Mouse (Mus musculus) hindbrain, embryonic 15.5 days (tissue): ENCODE measurements around the gene Actr3. TPM values are rescaled to one million over a fixed set of nuclear protein-coding genes. Genes with fewer than 3 reads are reported as not detected.
"Not testable (repeated sequence)": the region's sequence is repeated elsewhere in the genome, so short reads cannot be mapped to it uniquely, and the experiment has no call there.

Experiments used
- ATAC-seq: fragments of 200-750 bp; cut with Nextera tagmentation; 2 replicates; pipeline ENCODE4 v1.8.0; 2017; ENCODE audit warnings: low read depth, moderate number of reproducible peaks, moderate TSS enrichment; ENCODE audit not compliant: low FRiP score
- H3K27ac ChIP-seq: fragments of 300-500 bp; sonication (generic); replicated peaks from 2 replicates; pipeline ENCODE4 v1.5.1; 2015; ENCODE audit warnings: mild to moderate bottlenecking, inconsistent platforms
- H3K27me3 ChIP-seq: fragments of 300-500 bp; sonication (generic); 2 replicates; pipeline ENCODE4 v1.6.1; 2015; ENCODE audit warnings: control low read depth, inconsistent platforms
- H3K36me3 ChIP-seq: fragments of 300-500 bp; sonication (generic); 2 replicates; pipeline ENCODE4 v1.6.1; 2015; ENCODE audit warnings: control low read depth, inconsistent platforms
- H3K4me1 ChIP-seq: fragments of 300-500 bp; sonication (generic); replicated peaks from 2 replicates; pipeline ENCODE4 v1.6.1; 2015; ENCODE audit warnings: control low read depth, inconsistent platforms
- H3K4me2 ChIP-seq: fragments of 300-500 bp; sonication (generic); 2 replicates; pipeline ENCODE4 v1.6.1; 2015; ENCODE audit warnings: moderate library complexity, mild to moderate bottlenecking, inconsistent platforms
- H3K4me3 ChIP-seq: fragments of 300-500 bp; sonication (generic); 2 replicates; pipeline ENCODE4 v1.5.1; 2015; ENCODE audit warnings: mild to moderate bottlenecking, inconsistent platforms
- H3K9ac ChIP-seq: fragments of 300-500 bp; sonication (generic); 2 replicates; pipeline ENCODE4 v1.6.1; 2015; ENCODE audit warnings: inconsistent platforms
- H3K9me3 ChIP-seq: fragments of 300-500 bp; sonication (generic); 2 replicates; pipeline ENCODE4 v1.6.1; 2016; ENCODE audit warnings: control low read depth, inconsistent platforms
- WGBS: fragments of 180-500 bp; shearing (Covaris S2); methylation state at CpG from one replicate; pipeline ENCODE4 v1.1.7; 2015; 5-methylcytosine and 5-hydroxymethylcytosine counted together
- polyA plus RNA-seq: library from polyadenylated mRNA; unstranded; fragments of >200 nt; fragmentation: Nextera tagmentation; extraction: Ambion mirVana; gene quantifications from 2 replicates; pipeline ENCODE4 v1.2.1, GENCODE M21; 2015

Gene Actr3
- polyA plus RNA-seq, 1 experiment from 2014 or later, result 234 TPM

DNA sequence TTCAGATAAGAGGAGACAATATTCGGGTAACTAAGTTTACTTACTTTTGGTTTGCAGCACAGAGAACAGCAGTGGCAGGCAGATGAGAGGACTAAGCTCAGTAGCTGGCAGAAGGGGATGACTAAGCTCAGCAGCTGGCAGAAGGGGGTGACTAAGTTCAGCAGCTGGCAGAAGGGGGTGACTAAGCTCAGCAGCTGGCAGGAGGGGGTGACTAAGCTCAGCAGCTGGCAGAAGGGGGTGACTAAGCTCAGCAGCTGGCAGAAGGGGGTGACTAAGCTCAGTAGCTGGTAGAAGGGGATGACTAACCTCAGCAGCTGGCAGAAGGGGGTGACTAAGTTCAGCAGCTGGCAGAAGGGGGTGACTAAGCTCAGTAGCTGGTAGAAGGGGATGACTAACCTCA is 45.9 kb downstream of the Actr3 start:
- H3K4me2 ChIP-seq, H3K9me3 ChIP-seq, H3K36me3 ChIP-seq, H3K27me3 ChIP-seq, H3K9ac ChIP-seq, ATAC-seq, H3K4me1 ChIP-seq, H3K4me3 ChIP-seq, H3K27ac ChIP-seq: not testable (repeated sequence)
- 92% methylated on average over 1 of the region's 1 CpGs for WGBS

DNA sequence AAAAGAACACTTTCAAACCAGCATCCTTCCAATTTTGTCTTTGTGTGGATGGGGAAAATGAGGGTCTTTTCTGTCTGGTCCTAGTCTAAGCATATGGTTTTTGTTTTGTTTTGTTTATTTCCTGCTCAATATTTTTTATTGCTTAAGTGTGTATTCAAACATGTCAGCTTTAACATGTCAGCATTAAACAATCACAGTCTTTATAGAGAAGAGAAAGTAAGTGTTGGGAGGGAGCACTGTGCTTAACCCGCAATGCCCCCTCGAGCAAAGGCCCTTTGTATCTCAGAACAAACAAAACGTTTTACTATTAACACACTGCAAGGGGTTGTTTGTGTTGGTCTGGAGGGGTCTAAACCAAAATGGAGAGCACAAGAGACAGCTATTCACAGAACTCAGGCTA is 47.2 kb downstream of the Actr3 start:
- 25% methylated on average over 3 of the region's 3 CpGs for WGBS
- Histone ChIP-seq H3K27me3 (no peaks in the 10 kb centered on the region), H3K27ac (no peak overlapping the region), H3K4me3 (no peak overlapping the region), H3K4me1 (no peaks in the 10 kb centered on the region), H3K36me3 (peaks cover 8% of the 10 kb centered on the region; the same call in 1 of the 2 replicates), H3K4me2 (no peak overlapping the region), H3K9me3 (no peaks in the 10 kb centered on the region), H3K9ac (no peak overlapping the region)
- no peak for ATAC-seq

DNA sequence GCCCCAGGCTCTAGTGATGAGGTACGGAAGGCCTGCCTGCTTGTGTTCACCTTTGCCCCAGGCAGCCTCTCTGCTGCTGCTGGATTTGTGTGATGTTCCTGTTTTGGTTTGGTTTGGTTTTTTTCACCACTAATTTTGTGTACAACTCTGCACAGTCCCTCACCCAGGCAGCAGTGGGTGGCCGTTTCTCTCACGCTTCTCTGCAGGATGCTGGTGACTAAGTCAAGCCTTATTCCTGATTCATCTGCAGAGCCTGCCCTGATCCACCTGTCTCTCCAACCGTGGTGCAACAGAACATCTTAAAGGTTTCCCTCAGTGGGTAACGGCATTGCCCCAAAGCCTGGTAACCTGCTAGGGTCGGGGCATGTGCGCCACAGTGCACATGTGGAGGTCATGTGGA is 49.3 kb downstream of the Actr3 start:
- H3K4me2 ChIP-seq, result no peak overlapping the region
- H3K4me1 ChIP-seq, result no peaks in the 10 kb centered on the region
- H3K9me3 ChIP-seq, result no peaks in the 10 kb centered on the region
- H3K36me3 ChIP-seq, result no peaks in the 10 kb centered on the region
- H3K27me3 ChIP-seq, result no peaks in the 10 kb centered on the region
- H3K4me3 ChIP-seq, result no peak overlapping the region
- H3K27ac ChIP-seq, result no peak overlapping the region
- H3K9ac ChIP-seq, result no peak overlapping the region
- WGBS, result 78% methylated on average over 7 of the region's 7 CpGs
- no peak for ATAC-seq

DNA sequence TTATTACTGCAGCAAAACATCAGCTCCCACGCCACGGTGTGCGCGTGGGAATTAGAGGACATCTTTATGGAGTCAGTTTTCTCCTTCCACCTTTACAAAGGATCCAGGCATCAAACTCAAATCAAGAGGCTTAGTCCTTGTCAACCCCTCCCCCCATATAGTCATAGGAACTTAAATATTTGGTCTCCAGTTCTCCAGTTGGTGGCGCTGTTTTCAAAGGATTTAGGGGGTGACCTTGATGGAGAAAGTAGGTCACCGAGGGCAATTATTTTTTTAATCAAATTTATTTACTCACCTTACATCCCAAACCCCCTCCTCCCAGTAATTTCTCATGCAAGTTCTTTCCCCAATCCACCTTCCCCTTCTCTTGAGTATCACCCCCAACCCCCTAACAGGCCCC is 52.9 kb downstream of the Actr3 start:
- no peak overlapping the region for H3K27ac ChIP-seq
- 62% methylated on average over 6 of the region's 6 CpGs for WGBS
- ATAC-seq, result no peak
- no peak overlapping the region for H3K4me3 ChIP-seq
- no peak overlapping the region for H3K9ac ChIP-seq
- no peak overlapping the region for H3K4me2 ChIP-seq
- H3K4me1 ChIP-seq, result 0 out of 2 replicates have a peak, but pooled peaks cover 6% of the 10 kb centered on the region
- no peaks in the 10 kb centered on the region for H3K9me3 ChIP-seq
- no peaks in the 10 kb centered on the region for H3K27me3 ChIP-seq
- H3K36me3 ChIP-seq, result no peaks in the 10 kb centered on the region

DNA sequence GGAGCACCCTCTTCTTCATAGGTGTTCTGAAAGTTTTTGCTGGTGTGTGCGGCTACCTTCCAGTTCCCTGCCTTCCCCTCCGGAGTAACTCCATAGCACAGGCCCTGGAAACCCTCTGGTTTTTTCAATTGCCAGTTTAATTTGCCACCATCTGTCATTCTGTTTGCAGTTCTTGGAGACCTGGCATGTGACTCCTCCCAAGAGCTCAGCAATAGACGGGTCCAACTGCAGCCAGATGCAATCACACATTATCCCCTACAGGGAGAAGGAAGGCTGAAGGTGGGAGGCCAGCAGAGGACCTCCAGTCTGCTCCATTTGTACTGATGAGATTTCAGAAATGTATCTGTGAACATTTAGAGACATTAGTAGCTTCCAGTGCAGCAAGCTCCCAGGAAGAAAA is 56.6 kb downstream of the Actr3 start:
- Histone ChIP-seq H3K4me3 (no peak overlapping the region), H3K9ac (no peak overlapping the region), H3K9me3 (no peaks in the 10 kb centered on the region), H3K36me3 (no peaks in the 10 kb centered on the region), H3K27me3 (no peaks in the 10 kb centered on the region), H3K4me1 (0 out of 2 replicates have a peak, but pooled peaks cover 6% of the 10 kb centered on the region), H3K27ac (no peak overlapping the region), H3K4me2 (no peak overlapping the region)
- no peak for ATAC-seq
- WGBS, result 48% methylated on average over 3 of the region's 3 CpGs

DNA sequence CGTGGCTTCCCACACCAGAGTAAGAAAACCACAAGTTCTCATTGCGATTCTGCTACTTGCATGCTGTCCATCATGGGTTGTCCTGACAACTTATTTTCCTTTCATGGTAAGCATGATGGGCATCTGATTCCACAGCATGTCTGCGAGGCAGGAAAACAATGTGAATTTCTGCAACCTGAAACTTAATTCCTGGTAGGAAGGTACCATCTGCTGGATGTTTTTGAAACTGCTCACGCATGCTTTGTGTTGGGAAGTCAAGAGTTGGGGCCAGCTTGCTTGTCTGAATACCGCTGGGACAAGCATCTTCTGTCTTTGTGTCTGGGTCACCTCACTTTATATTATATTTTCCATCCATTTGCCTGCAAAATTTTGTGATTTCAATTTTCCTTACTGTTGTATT is 62.7 kb downstream of the Actr3 start:
- WGBS, result 63% methylated on average over 5 of the region's 5 CpGs
- Histone ChIP-seq H3K27ac (no peak overlapping the region), H3K9me3 (no peaks in the 10 kb centered on the region), H3K4me2 (no peak overlapping the region), H3K36me3 (no peaks in the 10 kb centered on the region), H3K9ac (no peak overlapping the region), H3K27me3 (no peaks in the 10 kb centered on the region), H3K4me3 (no peak overlapping the region), H3K4me1 (no peaks in the 10 kb centered on the region)
- 0 out of 2 replicates have a peak, but pooled peaks have one; percentile 46 for ATAC-seq

DNA sequence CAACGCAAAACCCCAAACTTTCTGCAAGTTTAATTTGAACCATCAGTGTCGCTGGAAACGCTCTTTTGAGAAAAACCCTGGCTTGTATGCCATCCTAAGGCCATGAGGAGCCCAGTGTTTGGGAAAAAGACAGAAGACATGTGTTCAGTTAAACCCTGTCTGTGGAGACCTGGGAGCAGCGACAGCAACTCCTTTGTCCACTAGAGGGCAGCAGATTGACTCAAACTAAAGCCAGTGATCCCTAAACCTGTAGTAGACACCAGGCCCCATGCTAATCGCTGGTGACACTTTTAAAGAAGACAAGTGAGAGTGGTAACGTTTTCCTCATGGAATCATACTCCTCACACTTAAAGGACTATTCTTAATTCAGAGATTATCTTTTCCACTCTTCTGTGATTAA is 64.7 kb downstream of the Actr3 start:
- Histone ChIP-seq H3K9ac (no peak overlapping the region), H3K4me2 (no peak overlapping the region), H3K4me1 (no peaks in the 10 kb centered on the region), H3K4me3 (no peak overlapping the region), H3K9me3 (no peaks in the 10 kb centered on the region), H3K27ac (no peak overlapping the region), H3K27me3 (no peaks in the 10 kb centered on the region), H3K36me3 (no peaks in the 10 kb centered on the region)
- no peak for ATAC-seq
- 33% methylated on average over 6 of the region's 6 CpGs for WGBS

DNA sequence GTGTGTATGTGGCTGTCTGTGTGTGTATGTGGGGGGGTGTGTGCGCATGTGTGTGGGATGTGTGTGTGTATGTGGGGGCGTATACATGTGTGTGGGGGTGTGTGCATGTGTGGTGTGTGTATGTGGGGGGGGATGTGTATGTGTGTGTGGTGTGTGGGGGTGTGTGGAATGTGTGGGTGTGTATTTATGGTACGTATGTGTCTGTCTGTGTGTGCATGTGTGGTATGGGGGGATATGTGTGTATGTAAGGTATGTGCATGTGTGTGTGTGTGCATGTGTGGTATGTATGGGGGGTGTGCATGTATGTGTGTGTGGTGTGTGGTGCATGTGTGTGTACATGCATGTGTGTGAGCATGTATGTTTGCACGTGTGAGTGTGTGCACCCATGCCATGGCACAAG is 70.0 kb downstream of the Actr3 start:
- Histone ChIP-seq H3K4me1 (no peaks in the 10 kb centered on the region), H3K27me3 (no peaks in the 10 kb centered on the region), H3K27ac (no peak overlapping the region), H3K9me3 (no peaks in the 10 kb centered on the region), H3K4me2 (no peak overlapping the region), H3K4me3 (no peak overlapping the region), H3K36me3 (no peaks in the 10 kb centered on the region), H3K9ac (no peak overlapping the region)
- WGBS, result 94% methylated on average over 4 of the region's 4 CpGs
- ATAC-seq, result no peak

DNA sequence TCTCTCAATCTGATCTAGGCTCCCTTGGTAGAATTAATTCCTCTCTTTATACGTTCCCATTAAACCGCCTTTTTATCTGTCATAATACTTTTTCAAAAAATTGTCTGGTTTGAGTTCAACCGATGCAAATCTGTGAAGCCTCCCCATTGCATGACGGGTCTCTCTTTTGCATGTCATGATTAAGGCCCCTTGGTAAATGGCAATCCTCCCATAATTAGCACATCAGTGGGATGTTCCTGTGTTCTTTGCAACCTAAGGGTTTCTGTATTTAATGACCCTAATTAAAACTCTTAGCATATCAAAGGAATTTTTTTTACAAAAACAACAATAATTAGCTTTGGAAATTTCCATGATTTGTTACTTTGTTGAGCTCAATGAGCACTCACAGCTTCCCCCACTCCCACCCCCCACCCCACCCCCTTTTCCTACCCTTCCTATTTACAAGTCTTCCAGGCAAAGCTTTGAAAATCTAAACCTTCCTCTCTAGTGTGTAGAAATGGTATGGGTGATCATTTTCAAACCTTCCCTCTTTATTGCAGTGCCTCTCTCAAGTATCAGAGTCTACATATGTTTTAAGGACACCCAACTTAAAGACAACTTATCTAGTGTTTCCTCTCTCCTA is 84.0 kb downstream of the Actr3 start:
- 89% methylated on average over 4 of the region's 4 CpGs for WGBS
- Histone ChIP-seq H3K4me2 (no peak overlapping the region), H3K9ac (no peak overlapping the region), H3K27ac (no peak overlapping the region), H3K9me3 (no peaks in the 10 kb centered on the region), H3K4me3 (no peak overlapping the region), H3K4me1 (no peaks in the 10 kb centered on the region), H3K27me3 (no peaks in the 10 kb centered on the region), H3K36me3 (no peaks in the 10 kb centered on the region)
- no peak for ATAC-seq

DNA sequence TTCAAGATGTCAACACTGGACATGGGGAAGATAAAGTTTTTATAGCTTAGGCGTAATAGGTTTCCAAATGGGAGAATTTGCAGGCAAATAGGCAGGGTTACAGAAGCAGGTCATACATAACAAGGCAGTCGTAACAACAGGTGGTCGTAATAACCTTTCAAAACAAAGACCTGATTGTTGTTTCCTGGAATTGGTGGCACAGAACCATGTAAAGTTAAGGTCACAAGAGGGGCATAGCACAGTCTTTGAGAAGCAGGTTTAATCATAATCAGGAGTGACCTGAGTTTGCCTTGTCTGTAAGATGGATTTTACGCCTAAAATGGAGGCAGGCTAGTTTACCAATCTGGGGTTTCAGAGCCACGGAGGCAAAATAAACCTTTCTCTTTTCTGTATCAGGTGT is 84.7 kb downstream of the Actr3 start:
- Histone ChIP-seq H3K27ac (no peak overlapping the region), H3K9me3 (no peaks in the 10 kb centered on the region), H3K4me1 (no peaks in the 10 kb centered on the region), H3K4me2 (no peak overlapping the region), H3K36me3 (no peaks in the 10 kb centered on the region), H3K4me3 (no peak overlapping the region), H3K9ac (no peak overlapping the region), H3K27me3 (no peaks in the 10 kb centered on the region)
- no peak for ATAC-seq
- 89% methylated on average over 5 of the region's 5 CpGs for WGBS

DNA sequence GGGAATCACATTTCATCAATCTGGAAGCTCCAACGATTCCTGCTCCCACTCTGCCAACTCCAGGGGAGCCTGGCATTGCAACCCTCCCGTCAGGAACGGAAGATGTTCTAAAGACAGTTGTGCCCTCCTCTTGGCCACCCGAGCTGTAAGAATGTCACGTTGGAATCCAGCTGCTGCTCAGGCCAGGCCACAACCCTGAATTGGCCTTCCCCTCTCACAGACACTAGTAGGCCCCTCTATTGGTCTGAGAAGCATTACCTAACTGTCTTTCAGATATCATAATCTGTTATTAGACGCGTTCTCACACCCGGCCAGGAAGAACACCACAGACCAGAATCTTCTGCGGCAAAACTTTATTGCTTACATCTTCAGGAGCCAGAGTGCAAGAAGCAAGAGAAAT is 89.7 kb downstream of the Actr3 start:
- Histone ChIP-seq H3K4me3 (no peak overlapping the region), H3K4me2 (no peak overlapping the region), H3K27me3 (no peaks in the 10 kb centered on the region), H3K4me1 (no peaks in the 10 kb centered on the region), H3K36me3 (no peaks in the 10 kb centered on the region), H3K9me3 (no peaks in the 10 kb centered on the region), H3K27ac (no peak overlapping the region), H3K9ac (no peak overlapping the region)
- no peak for ATAC-seq
- WGBS, result 92% methylated on average over 9 of the region's 9 CpGs

DNA sequence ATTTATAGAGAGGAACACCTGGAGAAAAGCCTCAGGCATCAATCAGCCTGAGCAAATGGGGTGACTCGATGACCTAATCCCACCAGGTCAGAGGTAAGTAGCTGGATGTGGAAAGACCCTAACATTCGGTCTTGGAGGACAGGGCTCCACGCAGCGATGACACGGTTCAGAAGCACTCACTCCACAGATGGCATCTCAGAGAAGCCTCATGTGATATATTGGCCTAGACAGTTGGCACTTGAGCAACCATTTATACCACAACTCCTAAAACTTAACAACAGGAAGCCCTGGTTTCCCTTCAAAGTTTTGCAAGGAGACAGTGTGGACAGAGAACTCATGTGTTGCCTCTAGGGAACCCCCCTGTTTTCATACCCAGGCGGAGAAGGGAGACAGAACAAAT is 90.1 kb downstream of the Actr3 start:
- WGBS, result 95% methylated on average over 6 of the region's 6 CpGs
- Histone ChIP-seq H3K9ac (no peak overlapping the region), H3K9me3 (no peaks in the 10 kb centered on the region), H3K36me3 (no peaks in the 10 kb centered on the region), H3K4me2 (no peak overlapping the region), H3K4me1 (no peaks in the 10 kb centered on the region), H3K4me3 (no peak overlapping the region), H3K27ac (no peak overlapping the region), H3K27me3 (no peaks in the 10 kb centered on the region)
- ATAC-seq, result no peak

DNA sequence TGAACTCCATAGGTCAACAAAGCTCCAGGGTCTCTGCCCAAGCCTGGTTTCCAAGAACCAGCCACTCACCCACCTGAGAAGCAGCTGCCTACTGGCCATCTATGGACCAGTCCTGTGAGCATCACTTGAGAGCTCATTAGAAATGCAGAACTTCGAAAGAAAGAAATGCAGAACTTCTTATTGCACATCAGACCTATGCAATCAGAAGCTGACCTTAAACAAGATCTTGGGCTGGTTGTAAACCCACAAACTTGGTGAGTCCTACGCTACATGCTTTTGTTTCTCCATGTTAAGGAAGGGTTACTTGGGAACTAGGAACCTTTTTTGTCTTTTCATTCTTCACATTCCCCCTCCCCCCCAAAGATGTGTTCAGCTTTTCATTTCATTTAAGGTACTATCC is 92.4 kb downstream of the Actr3 start:
- no peaks in the 10 kb centered on the region for H3K4me1 ChIP-seq
- no peak overlapping the region for H3K9ac ChIP-seq
- no peak overlapping the region for H3K27ac ChIP-seq
- H3K27me3 ChIP-seq, result no peaks in the 10 kb centered on the region
- no peak overlapping the region for H3K4me2 ChIP-seq
- no peaks in the 10 kb centered on the region for H3K36me3 ChIP-seq
- H3K4me3 ChIP-seq, result no peak overlapping the region
- 84% methylated on average over 2 of the region's 2 CpGs for WGBS
- ATAC-seq, result no peak
- H3K9me3 ChIP-seq, result no peaks in the 10 kb centered on the region
